Mouse (Mus musculus): ENCODE measurements around the gene Cdr2. TPM values are rescaled to one million over a fixed set of nuclear protein-coding genes. Genes with fewer than 3 reads are reported as not detected.

The Cdr2 gene
- total and polyA plus RNA-seq, 3 experiments, result 15.8 to 17.4 TPM; not detected in 1

GRCm38 (mm10) chr7:120980041-120980440 is 2.1 kb downstream of the Cdr2 start:
- peak; percentile 70; the same call in 1 of the 2 replicates for TF ChIP-seq ZMIZ1 (IDR thresholded peaks at IDR 0.05; ENCODE audit: low read depth, low read length)
- no peak for TF ChIP-seq ZC3H11A (IDR thresholded peaks at IDR 0.05; ENCODE audit: low read depth, low read length)
- peak; percentile 88 for TF ChIP-seq RCOR1 (IDR thresholded peaks at IDR 0.05; ENCODE audit: low read depth, low read length)
- TF ChIP-seq SMC3 (IDR thresholded peaks at IDR 0.05; ENCODE audit: low read depth, low read length), result no peak
- TF ChIP-seq KAT2A (conservative IDR thresholded peaks at IDR 0.05; ENCODE audit: low read depth, low read length), result 0 out of 2 replicates have a peak, but pooled peaks have one; percentile 33
- peak; percentile 35; the same call in 1 of the 2 replicates for TF ChIP-seq ELF1 (IDR thresholded peaks at IDR 0.05; ENCODE audit: low read depth, low read length)
- TF ChIP-seq CHD2 (IDR thresholded peaks at IDR 0.05; ENCODE audit: low read length), result no peak
- TF ChIP-seq GATA1 (IDR thresholded peaks at IDR 0.05; ENCODE audit: low read depth, low read length), result peak; percentile 96
- peak; percentile 83 for TF ChIP-seq MAZ (IDR thresholded peaks at IDR 0.05; ENCODE audit: low read depth, low read length)
- TF ChIP-seq BHLHE40 (IDR thresholded peaks at IDR 0.05; ENCODE audit: borderline replicate concordance, low read depth, low read length), result peak; percentile 61; the same call in 1 of the 2 replicates
- TF ChIP-seq MYB (IDR thresholded peaks at IDR 0.05; ENCODE audit: low read depth, low read length), result peak; percentile 86
- TF ChIP-seq MEF2A (IDR thresholded peaks at IDR 0.05; ENCODE audit: extremely low read depth, insufficient replicate concordance, low read depth, low read length, poor library complexity, severe bottlenecking), result peak; percentile 36; the same call in 1 of the 2 replicates
- TF ChIP-seq NELFE (IDR thresholded peaks at IDR 0.05; ENCODE audit: low read depth, low read length), result no peak
- TF ChIP-seq MYC (IDR thresholded peaks at IDR 0.05; ENCODE audit: low read depth, low read length), result peak; percentile 70; the same call in 1 of the 2 replicates
- peak; percentile 90 for TF ChIP-seq ETS1 (IDR thresholded peaks at IDR 0.05; ENCODE audit: low read depth, low read length)
- peak; percentile 66 for TF ChIP-seq MXI1 (IDR thresholded peaks at IDR 0.05; ENCODE audit: low read depth, low read length)
- peak; percentile 93 to 96 for TF ChIP-seq EP300 (IDR thresholded peaks at IDR 0.05; ENCODE audit: low read depth in 1 of 2, low read length in 2 of 2)
- peak; percentile 82 for TF ChIP-seq TAL1 (IDR thresholded peaks at IDR 0.05; ENCODE audit: low read length)
- peak; percentile 62 for TF ChIP-seq MAX (IDR thresholded peaks at IDR 0.05; ENCODE audit: low read length)
- TF ChIP-seq TCF12 (IDR thresholded peaks at IDR 0.05; ENCODE audit: low read depth, low read length), result peak; percentile 96
- peak; percentile 94 for TF ChIP-seq SIN3A (IDR thresholded peaks at IDR 0.05; ENCODE audit: low read length)
- no peak for TF ChIP-seq TBP (IDR thresholded peaks at IDR 0.05; ENCODE audit: low read depth, low read length)
- peak; percentile 45; the same call in 1 of the 2 replicates for TF ChIP-seq MAFK (IDR thresholded peaks at IDR 0.05; ENCODE audit: borderline replicate concordance, low read depth, low read length)
- peak; percentile 85 for DNase-seq (ENCODE audit: low read depth, low spot score)
- Histone ChIP-seq H3K27me3 (ENCODE audit: control insufficient read depth in 1 of 2, insufficient read depth in 2 of 2, low read length in 2 of 2) (peaks cover 0 to 2% of the 10 kb centered on the region in 2 experiments; a peak in 1 of 4 replicates), H3K9me3 (replicated peaks; ENCODE audit: insufficient read depth, low read length) (no peaks in the 10 kb centered on the region), H3K9ac (ENCODE audit: control insufficient read depth, low read depth, low read length, poor library complexity, severe bottlenecking) (no peak overlapping the region), H3K4me3 (ENCODE audit: control insufficient read depth in 1 of 2, insufficient read depth in 1 of 2, low read depth in 2 of 2, low read length in 2 of 2) (peak overlapping the region in 1 of 2 experiments; percentile 64; a peak in 2 of 4 replicates), H3K79me2 (ENCODE audit: control insufficient read depth, insufficient read depth, low read length, poor library complexity) (peaks cover 31% of the 10 kb centered on the region), H3K4me1 (ENCODE audit: control insufficient read depth in 1 of 2, insufficient read depth in 2 of 2, low read length in 2 of 2) (peaks cover 22 to 31% of the 10 kb centered on the region in 2 experiments), H3K36me3 (ENCODE audit: control insufficient read depth in 1 of 2, insufficient read depth in 2 of 2, low read length in 2 of 2) (peaks cover 0 to 38% of the 10 kb centered on the region in 2 experiments; a peak in 2 of 4 replicates), H3K27ac (ENCODE audit: control insufficient read depth, low read depth, low read length) (peak overlapping the region; percentile 69)
